Mouse (Mus musculus): ENCODE measurements around the gene Arl4a.
A peak's percentile ranks its signal among the peaks of the same experiment; 100 is the strongest.

The Arl4a gene

GRCm38 (mm10) chr12:40037876-40038463 lies at the start of gene Arl4a:
Arl4a (minus strand) TSS chr12:40038025.
- peak; percentile 92 to 94 for DNase-seq

- no peak for DNase-seq
Measured at GRCm38 (mm10) chr12:40085731-40086322, 48.0 kb upstream of the Arl4a start.

- DNase-seq = no peak
Measured at GRCm38 (mm10) chr12:40082453-40083238, 44.8 kb upstream of the Arl4a start.

GRCm38 (mm10) chr12:40082048-40082447 lies 44.2 kb upstream of the Arl4a start:
- no peak for DNase-seq

GRCm38 (mm10) chr12:40073660-40074059 lies 35.8 kb upstream of the Arl4a start:
- no peak for DNase-seq

- DNase-seq = no peak
Measured at GRCm38 (mm10) chr12:40047024-40047423, 9.2 kb upstream of the Arl4a start.

GRCm38 (mm10) chr12:40043816-40044585 lies 6.2 kb upstream of the Arl4a start:
- no peak for DNase-seq

GRCm38 (mm10) chr12:40040067-40040466 lies 2.2 kb upstream of the Arl4a start:
- peak; percentile 12 to 25 for DNase-seq

GRCm38 (mm10) chr12:40037226-40037813 lies 505 bp downstream of the Arl4a start:
- peak; percentile 99 to 100 for DNase-seq

- peak; percentile 9 to 34 for DNase-seq
Measured at GRCm38 (mm10) chr12:40036666-40037065, 1.2 kb downstream of the Arl4a start.

- no peak for DNase-seq
Measured at GRCm38 (mm10) chr12:40035506-40035905, 2.3 kb downstream of the Arl4a start.

GRCm38 (mm10) chr12:40029201-40029600 lies 8.6 kb downstream of the Arl4a start:
- no peak for DNase-seq

GRCm38 (mm10) chr12:40027846-40028245 lies 10.0 kb downstream of the Arl4a start:
- DNase-seq = no peak

- DNase-seq = no peak
Measured at GRCm38 (mm10) chr12:40027444-40027843, 10.4 kb downstream of the Arl4a start.

GRCm38 (mm10) chr12:40023918-40024317 lies 13.9 kb downstream of the Arl4a start:
- DNase-seq = no peak

GRCm38 (mm10) chr12:40023014-40023642 lies 14.7 kb downstream of the Arl4a start:
- DNase-seq = no peak

GRCm38 (mm10) chr12:40022344-40022743 lies 15.5 kb downstream of the Arl4a start:
- DNase-seq = no peak

- no peak for DNase-seq
Measured at GRCm38 (mm10) chr12:40017955-40018505, 19.8 kb downstream of the Arl4a start.

- peak; percentile 56 to 66 for DNase-seq
Measured at GRCm38 (mm10) chr12:40016648-40017460, 21.0 kb downstream of the Arl4a start.

GRCm38 (mm10) chr12:40016068-40016467 lies 21.8 kb downstream of the Arl4a start:
- peak in 1 of 2 experiments; percentile 19 for DNase-seq

GRCm38 (mm10) chr12:40009866-40010265 lies 28.0 kb downstream of the Arl4a start:
- DNase-seq = no peak

All from kidney, postnatal 4 days (tissue).